Mouse (Mus musculus) forebrain, embryonic 11.5 days (tissue): ENCODE measurements around the gene Olfr558. TPM values are rescaled to one million over a fixed set of nuclear protein-coding genes. Genes with fewer than 3 reads are reported as not detected.

Experiments used
- ATAC-seq: fragments of 200-750 bp; cut with Nextera tagmentation; replicated peaks from 2 replicates; pipeline ENCODE4 v1.8.0; 2017; ENCODE audit warnings: moderate TSS enrichment; ENCODE audit not compliant: low FRiP score
- DNase-seq: peaks from one replicate; pipeline ENCODE4 v3.0.0-alpha.2; 2017; ENCODE audit warnings: low spot score
- H3K27ac ChIP-seq: fragments of 300-500 bp; sonication (generic); 2 replicates; pipeline ENCODE4 v1.5.1; 2014; ENCODE audit warnings: low read depth, low read length
- H3K27me3 ChIP-seq: fragments of 300-500 bp; sonication (generic); 2 replicates; pipeline ENCODE4 v1.6.1; 2014; ENCODE audit warnings: mild to moderate bottlenecking, low read length, mixed read lengths; ENCODE audit not compliant: control insufficient read depth, insufficient read depth
- H3K36me3 ChIP-seq: fragments of 300-500 bp; sonication (generic); 2 replicates; pipeline ENCODE4 v1.6.1; 2014; ENCODE audit warnings: mild to moderate bottlenecking, low read length, moderate library complexity, mixed read lengths; ENCODE audit not compliant: control insufficient read depth, insufficient read depth
- H3K4me1 ChIP-seq: fragments of 300-500 bp; sonication (generic); replicated peaks from 2 replicates; pipeline ENCODE4 v1.6.1; 2014; ENCODE audit warnings: low read length, mixed read lengths; ENCODE audit not compliant: control insufficient read depth, insufficient read depth
- H3K4me2 ChIP-seq: fragments of 300-500 bp; sonication (generic); 2 replicates; pipeline ENCODE4 v1.6.1; 2014; ENCODE audit warnings: low read depth, mild to moderate bottlenecking, low read length, moderate library complexity, mixed read lengths; ENCODE audit not compliant: severe bottlenecking
- H3K4me3 ChIP-seq: fragments of 300-500 bp; sonication (generic); 2 replicates; pipeline ENCODE4 v1.5.1; 2014; ENCODE audit warnings: low read depth, low read length
- H3K9ac ChIP-seq: fragments of 300-500 bp; sonication (generic); 2 replicates; pipeline ENCODE4 v1.6.1; 2014; ENCODE audit warnings: low read length
- H3K9me3 ChIP-seq: fragments of 300-500 bp; sonication (generic); 2 replicates; pipeline ENCODE4 v1.6.1; 2016; ENCODE audit warnings: low read length, mixed read lengths; ENCODE audit not compliant: control insufficient read depth
- WGBS: fragments of 180-500 bp; shearing (Covaris S2); extraction: QIAGEN DNeasy Blood & Tissue Kit; methylation state at CpG from one replicate; pipeline ENCODE4 v1.1.7; 2014; 5-methylcytosine and 5-hydroxymethylcytosine counted together
- polyA plus RNA-seq: library from polyadenylated mRNA; unstranded; fragments of >200 nt; fragmentation: Nextera tagmentation; extraction: Ambion mirVana; gene quantifications from 2 replicates; pipeline ENCODE4 v1.2.1, GENCODE M21; 2014

Gene Olfr558
- polyA plus RNA-seq, 1 experiment from 2014 or later, result not detected

DNA sequence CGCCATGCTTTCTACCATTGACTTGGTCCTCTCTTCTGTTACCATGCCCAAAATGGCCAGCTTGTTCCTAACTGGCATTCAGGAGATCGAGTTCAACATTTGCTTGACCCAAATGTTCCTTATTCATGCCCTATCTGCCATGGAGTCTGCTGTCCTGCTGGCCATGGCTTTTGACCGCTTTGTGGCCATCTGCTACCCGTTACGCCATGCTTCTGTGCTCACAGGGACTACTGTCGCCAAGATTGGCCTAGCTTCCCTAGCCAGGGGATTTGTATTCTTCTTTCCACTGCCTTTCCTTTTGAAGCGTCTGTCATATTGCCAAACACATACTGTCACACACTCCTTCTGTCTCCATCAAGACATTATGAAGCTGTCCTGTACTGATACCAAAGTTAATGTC is 3.6 kb upstream of the Olfr558 start:
- H3K4me1 ChIP-seq, result no peaks in the 10 kb centered on the region
- 90% methylated on average over 7 of the region's 7 CpGs for WGBS
- no peak for ATAC-seq

GRCm38 (mm10) chr7:102718970-102719369 is 17.0 kb downstream of the Olfr558 start, which contains the start of gene Olfr33:
Olfr33 (minus strand) TSS chr7:102719070.
- no peaks in the 10 kb centered on the region for H3K36me3 ChIP-seq
- H3K4me3 ChIP-seq, result no peak within 1 kb of the TSS
- WGBS, result 45% methylated on average over 1 of the region's 1 CpGs
- no peaks in the 10 kb centered on the region for H3K4me1 ChIP-seq
- ATAC-seq (no peak), DNase-seq (no peak)
- H3K9ac ChIP-seq, result no peak within 1 kb of the TSS
- H3K4me2 ChIP-seq, result no peak within 1 kb of the TSS
- H3K27ac ChIP-seq, result no peak within 1 kb of the TSS
- no peaks in the 10 kb centered on the region for H3K27me3 ChIP-seq
- H3K9me3 ChIP-seq, result no peaks in the 10 kb centered on the region

More for the DNA sequence above, 3.6 kb upstream of the Olfr558 start:
- Histone ChIP-seq H3K9ac (no peak overlapping the region), H3K27ac (no peak overlapping the region), H3K4me3 (no peak overlapping the region), H3K4me2 (no peak overlapping the region), H3K36me3 (no peaks in the 10 kb centered on the region), H3K9me3 (no peaks in the 10 kb centered on the region), H3K27me3 (no peaks in the 10 kb centered on the region)
- DNase-seq, result no peak

DNA sequence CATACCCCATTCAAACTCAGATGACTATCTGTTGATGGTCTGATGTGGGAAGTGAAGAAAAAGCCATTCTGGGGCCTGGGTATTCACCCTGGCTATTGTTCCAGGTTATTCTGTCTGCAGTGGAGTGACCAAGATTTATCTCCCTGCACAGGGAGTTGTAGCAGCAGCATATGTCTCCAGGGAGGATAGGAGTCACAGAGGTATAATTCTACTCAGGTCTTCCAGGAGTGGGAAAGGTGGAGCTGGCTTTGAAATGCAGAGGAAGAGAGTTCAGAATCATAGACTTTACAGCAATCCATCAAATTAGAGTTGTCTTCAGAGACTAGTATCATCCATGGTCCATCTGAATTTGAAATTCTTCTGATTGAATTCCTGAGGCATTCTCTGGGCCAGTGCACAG is 25.4 kb downstream of the Olfr558 start, which contains the start of gene Olfr559:
Gene Olfr559, minus strand, starts transcription at position 101 of the 400 bp plus-strand sequence.
- no peaks in the 10 kb centered on the region for H3K9me3 ChIP-seq
- H3K9ac ChIP-seq, result no peak within 1 kb of the TSS
- H3K4me2 ChIP-seq, result no peak within 1 kb of the TSS
- H3K4me3 ChIP-seq, result no peak within 1 kb of the TSS
- H3K27me3 ChIP-seq, result no peaks in the 10 kb centered on the region
- no peaks in the 10 kb centered on the region for H3K4me1 ChIP-seq
- DNase-seq (no peak), ATAC-seq (no peak)
- no peaks in the 10 kb centered on the region for H3K36me3 ChIP-seq
- no peak within 1 kb of the TSS for H3K27ac ChIP-seq

DNA sequence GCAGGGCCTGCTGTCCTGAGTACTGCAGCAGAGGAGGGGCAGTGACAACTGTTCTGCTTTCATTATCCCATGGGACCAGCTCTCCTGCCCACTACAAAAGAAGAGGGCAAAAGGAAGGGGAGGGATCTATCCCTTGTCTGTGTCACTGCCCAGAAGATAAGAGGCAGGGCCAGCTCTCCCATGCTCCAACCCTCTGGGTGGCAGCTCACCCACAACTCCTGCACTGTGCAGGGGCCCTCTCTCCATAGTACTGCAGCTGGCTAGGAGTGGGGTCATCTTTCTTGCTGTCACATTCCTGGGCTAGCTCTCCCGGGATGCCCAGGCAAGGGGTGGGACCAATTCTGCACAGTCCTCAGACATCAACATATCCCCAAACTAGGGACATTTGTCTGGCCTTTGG is 31.8 kb downstream of the Olfr558 start:
- H3K4me1 ChIP-seq, result no peaks in the 10 kb centered on the region
- no peak overlapping the region for H3K9ac ChIP-seq
- H3K27ac ChIP-seq, result no peak overlapping the region
- H3K9me3 ChIP-seq, result no peaks in the 10 kb centered on the region
- DNase-seq, result no peak
- no peak overlapping the region for H3K4me3 ChIP-seq
- no peak for ATAC-seq
- no peaks in the 10 kb centered on the region for H3K27me3 ChIP-seq
- H3K36me3 ChIP-seq, result no peaks in the 10 kb centered on the region
- WGBS, result 100% methylated on average over 1 of the region's 1 CpGs
- H3K4me2 ChIP-seq, result no peak overlapping the region

DNA sequence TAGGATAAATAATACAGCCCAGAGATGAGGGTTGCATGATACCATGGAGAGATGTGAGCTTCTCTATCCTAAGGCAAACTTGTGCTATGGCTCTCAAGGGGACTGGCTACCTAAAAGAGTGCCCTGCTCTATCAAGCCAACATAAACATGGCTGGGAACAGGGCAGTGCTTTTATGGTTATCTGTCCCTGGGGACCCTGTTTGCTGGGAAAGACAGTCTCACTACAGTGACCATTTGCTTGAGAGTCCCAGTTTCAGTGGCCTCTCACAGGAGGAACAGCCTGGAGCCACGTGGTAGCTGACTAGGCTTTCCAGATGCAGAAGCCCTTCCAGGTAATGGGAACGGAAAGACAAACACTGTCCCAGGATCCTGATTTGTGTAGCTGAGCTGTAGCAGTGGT is 35.7 kb downstream of the Olfr558 start:
- no peak overlapping the region for H3K4me3 ChIP-seq
- ATAC-seq (no peak), DNase-seq (no peak)
- H3K27me3 ChIP-seq, result no peaks in the 10 kb centered on the region
- H3K9me3 ChIP-seq, result no peaks in the 10 kb centered on the region
- H3K36me3 ChIP-seq, result no peaks in the 10 kb centered on the region
- 72% methylated on average over 2 of the region's 2 CpGs for WGBS
- H3K4me1 ChIP-seq, result no peaks in the 10 kb centered on the region
- no peak overlapping the region for H3K27ac ChIP-seq
- no peak overlapping the region for H3K4me2 ChIP-seq
- H3K9ac ChIP-seq, result no peak overlapping the region

DNA sequence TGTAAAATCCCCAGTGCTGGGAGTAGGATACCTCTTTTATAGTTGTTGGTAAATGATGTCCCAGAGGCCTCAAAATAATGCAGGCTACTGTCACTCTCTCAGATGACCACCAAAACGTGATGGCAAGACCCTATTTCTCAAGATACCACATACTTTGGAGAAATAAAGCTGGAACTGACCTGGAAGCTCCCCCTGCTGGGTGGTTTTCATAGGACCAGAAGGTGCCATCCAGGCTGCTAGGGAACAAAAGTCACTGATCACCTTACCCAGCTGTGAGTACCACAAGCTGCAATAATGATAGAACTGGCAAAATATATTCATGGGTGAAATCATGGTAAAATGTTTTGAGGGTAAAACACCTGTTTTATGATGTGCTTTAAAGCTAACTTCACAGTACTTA is 50.1 kb downstream of the Olfr558 start:
- no peaks in the 10 kb centered on the region for H3K9me3 ChIP-seq
- no peaks in the 10 kb centered on the region for H3K27me3 ChIP-seq
- H3K9ac ChIP-seq, result no peak overlapping the region
- 24% methylated on average over 1 of the region's 1 CpGs for WGBS
- no peak overlapping the region for H3K4me3 ChIP-seq
- ATAC-seq, result no peak
- no peak overlapping the region for H3K4me2 ChIP-seq
- no peak overlapping the region for H3K27ac ChIP-seq
- no peaks in the 10 kb centered on the region for H3K36me3 ChIP-seq
- H3K4me1 ChIP-seq, result no peaks in the 10 kb centered on the region
- DNase-seq, result no peak

GRCm38 (mm10) chr7:102759266-102759665 is 57.3 kb downstream of the Olfr558 start, which contains the start of the genes Olfr560 and Olfr78:
Olfr560 (minus strand) TSS chr7:102759366.
Olfr78 (minus strand) TSS chr7:102759471.
- H3K4me1 ChIP-seq, result no peaks in the 10 kb centered on the region
- H3K4me3 ChIP-seq, result no peak within 1 kb of the TSS
- DNase-seq (no peak), ATAC-seq (no peak)
- H3K9me3 ChIP-seq, result no peaks in the 10 kb centered on the region
- 84% methylated on average over 4 of the region's 4 CpGs for WGBS
- H3K27ac ChIP-seq, result no peak within 1 kb of the TSS
- H3K36me3 ChIP-seq, result no peaks in the 10 kb centered on the region
- H3K27me3 ChIP-seq, result no peaks in the 10 kb centered on the region
- H3K4me2 ChIP-seq, result no peak within 1 kb of the TSS
- H3K9ac ChIP-seq, result no peak within 1 kb of the TSS

Other genes starting within 250 kb of the Olfr558 start
- gene Olfr543, start 220.5 kb upstream of the Olfr558 start, polyA plus RNA-seq, result 1.0 and 1.5 TPM in 2 replicates
- 0.11 and 0.40 TPM in 2 replicates for gene Olfr544, start 213.9 kb upstream of the Olfr558 start, polyA plus RNA-seq
- 0.09 and 0.12 TPM in 2 replicates for gene Olfr545, start 202.6 kb upstream of the Olfr558 start, polyA plus RNA-seq
- not detected in 2 replicates for gene Olfr547, start 167.5 kb upstream of the Olfr558 start, polyA plus RNA-seq
- not detected in 2 replicates for gene Olfr548-ps1, start 161.3 kb upstream of the Olfr558 start, polyA plus RNA-seq
- gene Olfr549, start 152.3 kb upstream of the Olfr558 start, polyA plus RNA-seq, result not detected in 2 replicates
- 0.16 and 0.25 TPM in 2 replicates for gene Trim21, start 136.7 kb upstream of the Olfr558 start, polyA plus RNA-seq
- not detected in 2 replicates for gene Olfr550, start 130.8 kb upstream of the Olfr558 start, polyA plus RNA-seq
- not detected in 2 replicates for gene Olfr551, start 110.3 kb upstream of the Olfr558 start, polyA plus RNA-seq
- not detected in 2 replicates for gene Olfr552, start 104.4 kb upstream of the Olfr558 start, polyA plus RNA-seq
- not detected in 2 replicates for gene Olfr553, start 84.0 kb upstream of the Olfr558 start, polyA plus RNA-seq
- gene Olfr554, start 63.8 kb upstream of the Olfr558 start, polyA plus RNA-seq, result not detected in 2 replicates
- not detected in 2 replicates for gene Olfr555, start 43.4 kb upstream of the Olfr558 start, polyA plus RNA-seq
- gene Olfr556, start 37.3 kb upstream of the Olfr558 start, polyA plus RNA-seq, result not detected in 2 replicates
- gene Trim68, start 14.9 kb upstream of the Olfr558 start, polyA plus RNA-seq, result 11.0 and 12.0 TPM in 2 replicates
- not detected in 2 replicates for gene Olfr557, start 6.3 kb upstream of the Olfr558 start, polyA plus RNA-seq
- gene Olfr33, start 16.9 kb downstream of the Olfr558 start, polyA plus RNA-seq, result not detected in 2 replicates
- not detected in 2 replicates for gene Olfr559, start 25.3 kb downstream of the Olfr558 start, polyA plus RNA-seq
- gene Olfr560, start 57.2 kb downstream of the Olfr558 start, polyA plus RNA-seq, result not detected in 2 replicates
- not detected in 2 replicates for gene Olfr78, start 57.3 kb downstream of the Olfr558 start, polyA plus RNA-seq
- not detected in 2 replicates for gene Olfr561, start 69.0 kb downstream of the Olfr558 start, polyA plus RNA-seq
- gene Olfr564, start 101.3 kb downstream of the Olfr558 start, polyA plus RNA-seq, result not detected in 2 replicates
- not detected in 2 replicates for gene Olfr566, start 156.6 kb downstream of the Olfr558 start, polyA plus RNA-seq
- gene Olfr568, start 174.9 kb downstream of the Olfr558 start, polyA plus RNA-seq, result not detected in 2 replicates
- not detected in 2 replicates for gene Olfr569, start 188.7 kb downstream of the Olfr558 start, polyA plus RNA-seq
- gene Olfr570, start 192.4 kb downstream of the Olfr558 start, polyA plus RNA-seq, result not detected in 2 replicates
- gene Olfr571, start 215.3 kb downstream of the Olfr558 start, polyA plus RNA-seq, result 0.17 and 0.19 TPM in 2 replicates
- gene Olfr572, start 222.2 kb downstream of the Olfr558 start, polyA plus RNA-seq, result not detected in 2 replicates
- gene Olfr573-ps1, start 240.4 kb downstream of the Olfr558 start, polyA plus RNA-seq, result not detected in 2 replicates
- gene Olfr574, start 246.3 kb downstream of the Olfr558 start, polyA plus RNA-seq, result not detected in 2 replicates